Mouse (Mus musculus): Measurements from ENCODE around the gene Slc4a4. TPM values are rescaled to one million over a fixed set of nuclear protein-coding genes. Genes with fewer than 3 reads are reported as not detected.

Gene Slc4a4
- polyA plus RNA-seq, 2 experiments = 0.50 to 0.57 TPM

DNA sequence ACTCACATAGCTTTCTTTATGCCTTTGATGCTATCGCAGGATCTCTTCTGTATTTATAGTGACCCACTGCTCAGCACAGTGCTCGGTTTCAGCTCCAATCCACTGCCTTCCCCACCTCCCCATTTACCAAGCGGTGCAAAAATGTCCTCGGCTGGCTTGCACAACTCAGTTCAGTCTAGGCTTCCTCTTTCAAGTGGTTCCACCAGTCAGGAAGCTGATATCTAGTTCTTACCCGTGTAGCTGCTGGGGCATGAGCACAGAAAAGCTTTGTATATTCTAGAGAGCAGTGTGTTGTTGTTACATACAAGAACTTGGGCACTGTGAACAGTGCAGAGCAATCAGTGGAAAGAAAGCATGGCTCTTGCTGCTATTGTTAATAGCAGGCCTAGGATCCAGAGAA lies 165.0 kb downstream of the Slc4a4 start:
- H3K9me3 ChIP-seq (ENCODE audit: control insufficient read depth, low read length) = no peaks in the 10 kb centered on the region
- no peaks in the 10 kb centered on the region for H3K27me3 ChIP-seq (ENCODE audit: control insufficient read depth, insufficient read depth, low read length)
- H3K36me3 ChIP-seq (replicated peaks; ENCODE audit: control insufficient read depth, insufficient read depth, low read depth) = no peaks in the 10 kb centered on the region
- ATAC-seq (ENCODE audit: insufficient read depth) (no peak), DNase-seq (ENCODE audit: low read depth in 3 of 3, low spot score in 3 of 3) (no peak)
- no peak overlapping the region for H3K9ac ChIP-seq (replicated peaks)
- WGBS (ENCODE audit: insufficient replicate concordance) = 36% methylated on average over 5 of the region's 5 CpGs
- no peak overlapping the region for H3K4me3 ChIP-seq (ENCODE audit: insufficient read depth in 1 of 2, low read depth in 2 of 2, low read length in 2 of 2)
- TF ChIP-seq EP300 (IDR thresholded peaks at IDR 0.05; ENCODE audit: low read depth) (no peak), CTCF (IDR thresholded peaks at IDR 0.05; ENCODE audit: low read depth) (no peak)
- H3K27ac ChIP-seq = no peak overlapping the region
- no peak overlapping the region for H3K4me2 ChIP-seq (ENCODE audit: low read depth)
- no peaks in the 10 kb centered on the region for H3K4me1 ChIP-seq (replicated peaks; ENCODE audit: control insufficient read depth in 2 of 2, insufficient read depth in 2 of 2, low read length in 1 of 2)

DNA sequence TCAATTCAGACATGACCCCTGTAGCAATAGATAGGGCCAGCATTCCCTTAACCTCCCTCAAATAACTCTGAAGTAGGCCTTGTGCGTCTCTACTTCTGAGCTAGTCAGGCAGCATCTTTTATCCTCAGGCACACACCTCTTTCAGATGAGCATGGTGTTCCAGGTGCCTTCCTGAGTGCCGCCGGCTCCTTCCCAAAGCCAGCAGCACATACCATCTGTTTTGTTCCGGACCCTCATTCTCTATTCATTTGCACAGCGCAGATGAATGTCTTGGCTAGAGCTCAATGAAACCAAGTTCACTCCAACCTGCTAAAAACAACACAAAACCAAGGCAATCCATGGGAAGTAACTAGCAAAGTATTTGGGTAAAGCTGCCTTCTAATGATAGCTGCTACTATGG lies 165.6 kb downstream of the Slc4a4 start:
- ATAC-seq (ENCODE audit: insufficient read depth) = no peak
- WGBS (ENCODE audit: insufficient replicate concordance) = 73% methylated on average over 5 of the region's 5 CpGs
- Histone ChIP-seq H3K27me3 (ENCODE audit: control insufficient read depth, insufficient read depth, low read length) (no peaks in the 10 kb centered on the region), H3K36me3 (replicated peaks; ENCODE audit: control insufficient read depth, insufficient read depth, low read depth) (no peaks in the 10 kb centered on the region), H3K27ac (no peak overlapping the region), H3K4me2 (ENCODE audit: low read depth) (no peak overlapping the region), H3K4me1 (replicated peaks; ENCODE audit: control insufficient read depth in 2 of 2, insufficient read depth in 2 of 2, low read length in 1 of 2) (no peaks in the 10 kb centered on the region), H3K9ac (replicated peaks) (no peak overlapping the region), H3K9me3 (ENCODE audit: control insufficient read depth, low read length) (no peaks in the 10 kb centered on the region), H3K4me3 (ENCODE audit: insufficient read depth in 1 of 2, low read depth in 2 of 2, low read length in 2 of 2) (no peak overlapping the region)
- TF ChIP-seq CTCF (IDR thresholded peaks at IDR 0.05; ENCODE audit: low read depth) = no peak
- TF ChIP-seq EP300 (IDR thresholded peaks at IDR 0.05; ENCODE audit: low read depth) = no peak
- DNase-seq (ENCODE audit: low read depth in 3 of 3, low spot score in 3 of 3) = no peak

DNA sequence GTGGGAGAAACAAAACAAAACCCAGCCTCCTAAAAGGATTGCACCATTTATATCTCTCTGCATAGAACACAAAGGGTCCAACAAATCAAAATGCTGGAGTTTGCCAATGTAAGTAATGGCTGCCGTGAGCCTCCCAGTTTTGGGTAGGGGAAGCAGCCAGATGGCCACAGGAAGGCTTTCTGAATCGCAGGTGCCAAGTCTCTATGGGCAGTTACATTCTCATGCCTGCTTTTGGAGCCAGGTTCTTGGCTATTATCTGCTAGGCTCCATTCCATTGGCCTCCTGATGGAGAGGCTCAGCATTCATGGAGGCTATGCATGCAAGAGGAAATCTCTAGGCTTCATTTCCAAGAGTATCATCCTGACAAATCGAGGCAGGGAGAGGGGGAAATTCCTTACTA lies 169.0 kb downstream of the Slc4a4 start:
- H3K27me3 ChIP-seq (ENCODE audit: control insufficient read depth, insufficient read depth, low read length) = no peaks in the 10 kb centered on the region
- H3K9me3 ChIP-seq (ENCODE audit: control insufficient read depth, low read length) = no peaks in the 10 kb centered on the region
- no peak overlapping the region for H3K4me2 ChIP-seq (ENCODE audit: low read depth)
- no peaks in the 10 kb centered on the region for H3K4me1 ChIP-seq (replicated peaks; ENCODE audit: control insufficient read depth in 2 of 2, insufficient read depth in 2 of 2, low read length in 1 of 2)
- H3K36me3 ChIP-seq (replicated peaks; ENCODE audit: control insufficient read depth, insufficient read depth, low read depth) = no peaks in the 10 kb centered on the region
- no peak overlapping the region for H3K4me3 ChIP-seq (ENCODE audit: insufficient read depth in 1 of 2, low read depth in 2 of 2, low read length in 2 of 2)
- ATAC-seq (ENCODE audit: insufficient read depth) (no peak), DNase-seq (ENCODE audit: low read depth in 3 of 3, low spot score in 3 of 3) (no peak)
- TF ChIP-seq EP300 (IDR thresholded peaks at IDR 0.05; ENCODE audit: low read depth) = no peak
- no peak for TF ChIP-seq CTCF (IDR thresholded peaks at IDR 0.05; ENCODE audit: low read depth)
- H3K9ac ChIP-seq (replicated peaks) = no peak overlapping the region
- no peak overlapping the region for H3K27ac ChIP-seq
- 56% methylated on average over 3 of the region's 3 CpGs for whole genome bisulfite sequencing (ENCODE audit: insufficient replicate concordance)

DNA sequence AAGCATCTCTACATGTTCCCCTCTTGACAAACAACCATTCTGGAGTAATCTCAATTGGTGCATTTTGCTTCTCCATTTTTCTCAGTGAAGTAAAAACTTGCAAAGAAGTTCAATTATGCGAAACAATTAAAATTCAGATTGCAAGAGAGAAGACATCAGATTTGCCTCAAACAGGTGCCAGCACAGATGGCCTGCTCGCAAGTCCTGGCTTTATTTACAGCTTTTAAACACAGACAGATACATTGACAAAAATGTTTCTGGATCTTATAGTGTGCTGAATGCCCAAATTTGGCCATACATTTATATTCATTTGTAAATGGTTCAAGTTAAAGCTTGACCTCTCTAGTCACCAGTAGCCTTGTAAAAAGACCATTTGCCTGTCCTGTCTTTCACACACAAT lies 169.8 kb downstream of the Slc4a4 start:
- Histone ChIP-seq H3K4me2 (ENCODE audit: low read depth) (no peak overlapping the region), H3K36me3 (replicated peaks; ENCODE audit: control insufficient read depth, insufficient read depth, low read depth) (no peaks in the 10 kb centered on the region), H3K4me1 (replicated peaks; ENCODE audit: control insufficient read depth in 2 of 2, insufficient read depth in 2 of 2, low read length in 1 of 2) (no peaks in the 10 kb centered on the region; a peak in 1 of 4 replicates), H3K27ac (no peak overlapping the region), H3K27me3 (ENCODE audit: control insufficient read depth, insufficient read depth, low read length) (no peaks in the 10 kb centered on the region), H3K9ac (replicated peaks) (no peak overlapping the region), H3K4me3 (ENCODE audit: insufficient read depth in 1 of 2, low read depth in 2 of 2, low read length in 2 of 2) (no peak overlapping the region), H3K9me3 (ENCODE audit: control insufficient read depth, low read length) (no peaks in the 10 kb centered on the region)
- no peak for ATAC-seq (ENCODE audit: insufficient read depth)
- DNase-seq (ENCODE audit: low read depth in 3 of 3, low spot score in 3 of 3) = no peak
- TF ChIP-seq CTCF (IDR thresholded peaks at IDR 0.05; ENCODE audit: low read depth) = no peak
- no peak for TF ChIP-seq EP300 (IDR thresholded peaks at IDR 0.05; ENCODE audit: low read depth)
- WGBS (ENCODE audit: insufficient replicate concordance) = 57% methylated on average over 2 of the region's 2 CpGs

DNA sequence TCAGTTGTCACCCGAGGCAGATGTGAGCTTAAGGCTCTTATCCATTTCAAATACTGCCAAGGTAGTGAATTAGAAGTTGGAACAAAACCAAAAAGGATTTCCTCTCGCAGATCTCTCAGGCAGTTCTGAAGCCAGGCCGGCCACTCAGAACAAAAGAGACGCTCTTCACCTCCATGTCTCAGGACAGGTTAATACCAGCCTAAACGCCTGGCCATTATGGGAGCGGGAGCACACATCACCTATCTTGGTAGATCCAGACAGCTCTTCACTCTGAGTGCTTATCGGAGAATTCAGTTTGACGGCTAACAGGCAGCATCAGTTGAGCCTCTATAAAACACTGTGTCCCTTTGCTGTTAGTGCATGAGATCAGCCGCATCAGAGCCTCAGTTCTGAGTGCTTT lies 174.5 kb downstream of the Slc4a4 start:
- H3K4me2 ChIP-seq (ENCODE audit: low read depth) = no peak overlapping the region
- no peaks in the 10 kb centered on the region; a peak in 1 of 4 replicates for H3K4me1 ChIP-seq (replicated peaks; ENCODE audit: control insufficient read depth in 2 of 2, insufficient read depth in 2 of 2, low read length in 1 of 2)
- H3K4me3 ChIP-seq (ENCODE audit: insufficient read depth in 1 of 2, low read depth in 2 of 2, low read length in 2 of 2) = no peak overlapping the region
- WGBS (ENCODE audit: insufficient replicate concordance) = 65% methylated on average over 9 of the region's 9 CpGs
- no peak for DNase-seq (ENCODE audit: low read depth in 3 of 3, low spot score in 3 of 3)
- H3K9me3 ChIP-seq (ENCODE audit: control insufficient read depth, low read length) = no peaks in the 10 kb centered on the region
- no peak for ATAC-seq (ENCODE audit: insufficient read depth)
- H3K27ac ChIP-seq = no peak overlapping the region
- H3K36me3 ChIP-seq (replicated peaks; ENCODE audit: control insufficient read depth, insufficient read depth, low read depth) = no peaks in the 10 kb centered on the region
- H3K27me3 ChIP-seq (ENCODE audit: control insufficient read depth, insufficient read depth, low read length) = no peaks in the 10 kb centered on the region
- no peak for TF ChIP-seq EP300 (IDR thresholded peaks at IDR 0.05; ENCODE audit: low read depth)
- TF ChIP-seq CTCF (IDR thresholded peaks at IDR 0.05; ENCODE audit: low read depth) = no peak
- H3K9ac ChIP-seq (replicated peaks) = no peak overlapping the region
